Mouse (Mus musculus) c-Kit-positive CD71-positive TER-119-positive erythroid progenitor cells, embryonic 14.5 days (primary cell): Measurements from ENCODE around the gene Pax8.

ENCODE experiments used
- DNase-seq: peaks from one replicate; pipeline ENCODE4 v3.0.0-alpha.2; 2013; ENCODE audit warnings: low spot score

Pax8 gene

DNA sequence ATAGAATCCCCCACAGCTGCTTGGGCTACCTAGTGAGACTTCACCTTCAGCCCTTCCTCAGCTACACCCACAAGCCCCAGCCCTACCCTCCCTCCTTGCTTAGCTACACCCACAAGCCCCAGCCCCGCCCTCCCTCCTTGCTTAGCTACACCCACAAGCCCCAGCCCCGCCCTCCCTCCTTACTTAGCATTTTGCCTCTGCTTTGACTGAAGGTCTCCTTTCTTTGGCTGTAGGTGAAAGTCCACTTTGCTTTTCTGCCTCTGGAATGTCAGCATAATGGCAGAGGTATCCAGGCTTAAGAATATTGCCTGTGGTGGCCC is 14.6 kb downstream of the Pax8 start:
- DNase-seq, result peak; percentile 9

GRCm38 (mm10) chr2:24460112-24460807 is 15.1 kb downstream of the Pax8 start:
- DNase-seq, result no peak

- no peak for DNase-seq
Measured at GRCm38 (mm10) chr2:24456841-24457240, 18.6 kb downstream of the Pax8 start.

DNA sequence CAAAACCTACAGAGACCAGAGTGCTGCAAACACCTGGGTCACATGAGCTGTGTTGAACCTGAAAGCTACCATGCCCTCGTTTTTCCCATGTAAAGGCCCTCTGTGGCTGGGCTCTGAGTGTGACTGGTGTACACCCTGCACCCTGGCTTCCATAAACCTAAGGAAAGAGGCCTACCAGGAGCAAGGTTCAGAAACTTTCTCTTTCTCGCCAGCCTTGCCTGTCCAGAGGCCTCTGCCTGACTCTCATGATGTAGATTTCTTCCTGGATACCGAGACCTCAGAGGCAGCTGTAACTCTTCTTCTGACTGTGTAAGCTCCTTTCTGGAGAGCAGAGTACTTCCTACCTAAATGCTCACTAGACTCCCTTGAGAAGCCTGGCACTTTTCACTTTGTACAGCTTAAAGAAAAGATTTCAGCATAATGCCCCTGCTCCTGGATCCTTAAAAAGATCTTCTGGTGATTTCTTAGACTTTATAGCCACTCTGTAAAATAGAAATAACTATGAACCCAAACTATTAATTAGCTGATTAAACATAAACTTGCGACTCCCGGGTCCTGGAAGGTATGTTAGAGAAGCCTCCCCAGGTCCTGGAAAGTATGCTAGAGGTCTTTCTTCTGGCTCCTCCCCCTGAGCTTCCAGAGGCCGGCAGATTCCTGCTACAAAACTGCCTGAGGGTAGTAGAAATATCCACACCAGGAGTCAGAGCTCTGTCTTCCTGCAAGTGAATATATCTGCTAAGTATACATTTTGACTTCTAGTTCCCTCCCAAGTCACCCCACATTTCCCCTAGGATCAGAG is 20.1 kb downstream of the Pax8 start:
- no peak for DNase-seq

GRCm38 (mm10) chr2:24454429-24455011 is 20.9 kb downstream of the Pax8 start:
- DNase-seq, result no peak

DNA sequence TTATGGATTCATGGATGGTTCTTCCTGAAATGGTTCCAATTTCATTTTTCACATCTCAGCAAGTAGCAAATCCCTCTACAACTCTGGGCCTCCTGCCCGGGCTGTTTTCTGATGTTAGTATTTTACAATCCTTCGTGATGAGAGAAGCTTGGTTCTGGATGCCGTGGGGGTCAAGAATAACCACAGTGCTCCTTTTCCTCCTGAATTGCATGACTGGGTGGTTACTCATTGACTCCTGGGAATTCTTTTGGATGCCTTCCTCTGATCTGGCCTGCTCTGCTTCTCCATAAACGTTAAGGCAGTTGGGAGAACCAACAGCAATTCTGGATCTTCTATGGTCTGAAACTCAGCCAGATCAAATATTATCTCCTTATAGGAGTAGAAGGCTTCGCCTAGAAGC is 22.2 kb downstream of the Pax8 start:
- DNase-seq, result no peak

GRCm38 (mm10) chr2:24449111-24449510 is 26.3 kb downstream of the Pax8 start:
- no peak for DNase-seq

GRCm38 (mm10) chr2:24443256-24443790 is 32.1 kb downstream of the Pax8 start:
- no peak for DNase-seq

- DNase-seq, result no peak
Measured at GRCm38 (mm10) chr2:24442303-24442925, 33.0 kb downstream of the Pax8 start.

- no peak for DNase-seq
Measured at GRCm38 (mm10) chr2:24441899-24442298, 33.5 kb downstream of the Pax8 start.

- DNase-seq, result no peak
Measured at GRCm38 (mm10) chr2:24440056-24440455, 35.3 kb downstream of the Pax8 start.

GRCm38 (mm10) chr2:24435699-24436098 is 39.7 kb downstream of the Pax8 start:
- no peak for DNase-seq

- DNase-seq, result no peak
Measured at GRCm38 (mm10) chr2:24434670-24435069, 40.7 kb downstream of the Pax8 start.

- no peak for DNase-seq
Measured at GRCm38 (mm10) chr2:24429806-24430205, 45.6 kb downstream of the Pax8 start.

- DNase-seq, result no peak
Measured at GRCm38 (mm10) chr2:24427866-24428675, 47.3 kb downstream of the Pax8 start.

- DNase-seq, result no peak
Measured at GRCm38 (mm10) chr2:24425630-24426029, 49.8 kb downstream of the Pax8 start.

DNA sequence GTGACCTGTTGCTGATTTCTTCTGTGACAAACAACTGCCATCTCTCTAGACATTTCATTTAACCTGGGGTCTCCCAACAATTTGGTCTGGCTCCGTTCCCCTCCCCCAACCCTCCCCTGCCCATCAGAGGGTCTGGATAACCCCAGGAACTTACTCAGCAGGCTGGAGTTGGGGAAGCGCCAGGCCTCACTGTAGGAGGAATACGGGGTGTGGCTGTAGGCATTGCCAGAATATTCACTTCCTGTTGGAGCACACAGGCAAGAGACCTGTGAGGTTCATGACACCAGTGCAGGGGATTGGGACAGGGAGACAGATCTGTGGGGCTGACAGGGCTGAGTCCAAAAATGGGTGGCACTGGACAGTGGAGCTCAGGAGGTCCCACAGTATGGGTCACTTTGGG is 52.6 kb downstream of the Pax8 start:
- no peak for DNase-seq

DNA sequence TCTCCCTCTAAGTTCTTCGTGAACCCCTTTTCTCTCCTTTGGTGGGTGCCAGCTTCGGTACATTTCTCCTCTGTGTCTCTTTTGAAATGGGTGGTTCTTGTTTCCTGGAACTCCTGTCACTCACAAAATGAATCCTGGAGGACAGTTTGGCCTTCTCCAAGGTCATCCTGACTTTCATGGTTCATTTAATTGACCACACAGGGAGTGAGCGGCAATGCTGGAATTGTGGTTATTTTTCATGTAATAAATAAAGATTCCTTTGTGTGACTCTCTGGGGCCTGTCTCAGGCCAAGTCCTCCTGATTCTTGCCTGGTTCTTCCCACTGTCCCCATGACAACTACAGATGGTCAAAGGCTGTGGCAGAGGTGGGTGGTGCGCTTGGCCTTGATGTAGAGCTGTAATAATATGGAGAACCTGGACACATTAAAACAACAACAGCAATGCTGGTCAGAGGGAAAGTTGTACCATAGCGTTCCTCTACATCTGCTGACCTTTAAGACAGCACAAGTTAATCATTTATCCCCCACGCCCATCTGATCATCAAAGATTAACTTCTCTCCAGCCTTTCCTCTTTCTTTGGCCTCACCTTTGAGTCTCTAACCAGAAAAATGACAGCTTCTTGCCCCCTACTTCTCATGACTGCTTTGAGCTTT is 54.1 kb downstream of the Pax8 start:
- DNase-seq, result no peak

DNA sequence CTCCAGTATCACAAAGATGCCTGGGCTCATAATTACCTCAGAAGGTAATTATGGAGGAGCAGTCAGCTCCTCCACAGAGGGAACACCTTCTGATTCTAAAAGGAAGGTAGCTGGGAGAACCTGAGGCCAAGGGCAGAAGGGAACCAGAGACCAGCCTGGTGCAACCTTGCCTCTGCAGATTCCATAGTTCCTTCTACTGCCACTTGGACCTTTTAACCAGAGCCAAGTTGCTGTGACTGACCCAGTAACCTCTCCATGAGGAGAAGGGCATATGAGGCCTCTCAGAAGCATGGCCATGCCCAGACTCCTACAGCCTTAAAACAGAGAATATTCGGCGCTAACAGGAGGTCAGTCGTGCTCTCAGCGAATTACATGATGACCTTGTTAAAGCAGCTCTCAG is 57.8 kb downstream of the Pax8 start:
- DNase-seq, result no peak

DNA sequence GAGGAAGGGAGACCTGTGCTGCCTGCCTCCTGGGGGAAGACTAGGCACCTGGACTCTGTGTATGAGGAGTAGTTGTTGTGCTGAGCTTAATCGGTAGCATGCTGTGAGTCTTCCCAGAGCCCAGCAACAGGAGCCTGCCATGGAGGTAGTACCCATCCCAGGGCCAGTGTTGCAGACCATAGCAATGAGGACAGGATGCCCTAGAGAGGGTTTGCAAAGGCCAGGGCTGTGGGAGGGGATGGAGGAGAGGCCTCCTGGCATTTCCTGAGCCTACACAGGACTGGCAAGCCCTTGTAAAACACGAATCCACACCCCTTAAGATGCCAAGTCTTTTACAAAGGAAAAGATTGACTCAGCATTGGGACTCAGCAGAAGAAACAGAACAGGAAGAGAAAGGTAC is 58.3 kb downstream of the Pax8 start:
- no peak for DNase-seq

GRCm38 (mm10) chr2:24416668-24417067 is 58.7 kb downstream of the Pax8 start:
- no peak for DNase-seq
